ENCODE assay signal across 34 mouse cellular contexts in the genomic region with DNA sequence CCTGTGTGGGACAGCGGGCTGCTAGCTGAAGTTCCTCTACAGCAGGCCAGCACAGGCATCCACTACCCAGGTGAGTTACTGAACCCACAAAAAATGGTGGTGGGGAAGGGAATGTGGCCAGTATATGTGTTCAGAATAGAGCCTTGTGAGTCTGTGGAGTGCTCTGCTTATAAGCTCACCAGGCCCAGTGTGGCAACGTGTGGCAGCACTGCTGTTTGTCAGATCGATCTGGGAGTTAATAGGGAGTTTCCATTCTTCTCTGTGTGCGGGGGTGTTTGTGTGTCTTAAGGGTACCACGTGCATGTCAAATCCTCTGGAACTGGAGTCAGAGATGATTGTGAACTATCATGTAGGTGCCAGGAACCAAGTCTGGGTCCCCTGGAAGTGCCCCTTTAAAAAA. TPM values are rescaled to one million over a fixed set of nuclear protein-coding genes. Genes with fewer than 3 reads are reported as not detected.
"Had no signal": no experiment of that assay in that cellular context is flagged by ENCODE, and none has a peak within 500 bp of the region (broad histone marks: within the 10 kb centered on the region; RNA-seq: fewer than 3 reads in every experiment).

No protein-coding gene starts in this region.

- H3K4me2 ChIP-seq: heart, embryonic 12.5 days; hindbrain, embryonic 13.5 days; hindbrain, embryonic 15.5 days; kidney, embryonic 15.5 days; limb, embryonic 13.5 days; limb, embryonic 15.5 days had no signal

- DNase-seq: forebrain, postnatal 0 days; gastrocnemius, postnatal 14 days; gastrocnemius, postnatal 36 days; heart, adult 18-20 months; kidney, adult 11 months; kidney, adult 9 months; kidney, postnatal 14 days; layer of hippocampus, adult 9-11 months; layer of hippocampus, postnatal 36 days; left cerebral cortex, postnatal 4 days had no signal

- H3K27ac ChIP-seq: heart, embryonic 10.5 days; hindbrain, embryonic 10.5 days; hindbrain, embryonic 13.5 days; hindbrain, embryonic 15.5 days; hindbrain, postnatal 0 days; kidney, embryonic 15.5 days; kidney, postnatal 0 days; limb, embryonic 13.5 days; limb, embryonic 15.5 days had no signal

- H3K9me3 ChIP-seq: heart, embryonic 10.5 days; heart, embryonic 12.5 days; hindbrain, embryonic 10.5 days; hindbrain, embryonic 13.5 days; hindbrain, embryonic 15.5 days; kidney, embryonic 15.5 days; limb, embryonic 13.5 days; limb, embryonic 15.5 days had no signal

- H3K4me1 ChIP-seq: hindbrain, embryonic 10.5 days; hindbrain, embryonic 13.5 days; hindbrain, embryonic 15.5 days; kidney, embryonic 15.5 days; limb, embryonic 13.5 days; limb, embryonic 15.5 days had no signal

- H3K4me3 ChIP-seq: heart, embryonic 10.5 days; heart, embryonic 12.5 days; hindbrain, embryonic 10.5 days; hindbrain, embryonic 13.5 days; hindbrain, embryonic 15.5 days; kidney, embryonic 15.5 days; limb, embryonic 13.5 days; limb, embryonic 15.5 days had no signal

- H3K27me3 ChIP-seq: heart, embryonic 12.5 days; hindbrain, embryonic 13.5 days; hindbrain, embryonic 15.5 days; kidney, embryonic 15.5 days; limb, embryonic 13.5 days; limb, embryonic 15.5 days had no signal

- ATAC-seq: hindbrain, postnatal 0 days; intestine, embryonic 16.5 days had no signal

- H3K9ac ChIP-seq: forebrain, postnatal 0 days; hindbrain, embryonic 13.5 days; hindbrain, embryonic 15.5 days; kidney, embryonic 15.5 days; limb, embryonic 13.5 days; limb, embryonic 15.5 days had no signal

RNA-seq across cellular contexts. Expression of gene Gm10401, which starts 1.4 kb away (rescaled TPM):
- total RNA-seq: forebrain, postnatal 0 days; gastrocnemius, adult 18-20 months; gastrocnemius, adult 8-10 months; gastrocnemius, postnatal 14 days; gastrocnemius, postnatal 36 days; heart, adult 18-20 months; heart, adult 8-10 months; heart, postnatal 10 days; heart, postnatal 25 days; heart, postnatal 4 days; hindbrain, postnatal 0 days; layer of hippocampus, adult 18-20 months; layer of hippocampus, postnatal 14 days; layer of hippocampus, postnatal 36 days; left cerebral cortex, adult 18-20 months; left cerebral cortex, adult 8-10 months; left cerebral cortex, postnatal 10 days; left cerebral cortex, postnatal 25 days; left cerebral cortex, postnatal 4 days had no signal
- polyA plus RNA-seq: kidney, adult 2 months had no signal
